Mouse (Mus musculus) regulatory T cell (primary cell): ENCODE results near the gene Oas1f.
"Not testable (repeated sequence)": the region's sequence is repeated elsewhere in the genome, so short reads cannot be mapped to it uniquely, and the experiment has no call there.

Experiments used
- in situ Hi-C: fragments of 300-600 bp; cut with MboI, MseI; formaldehyde crosslinking; loops from one replicate; pipeline ENCODE4 v1.15.1; 2025; ENCODE audit warnings: high pct_unique_total_duplicates

Gene Oas1f

GRCm38 (mm10) chr5:120847067-120847466 is at the start of gene Oas1f:
Oas1f (plus strand) TSS chr5:120847367.
- in situ Hi-C loops = no loop called here

GRCm38 (mm10) chr5:120798147-120798546 is 49.0 kb upstream of the Oas1f start:
- in situ Hi-C loops = not testable (repeated sequence)

DNA sequence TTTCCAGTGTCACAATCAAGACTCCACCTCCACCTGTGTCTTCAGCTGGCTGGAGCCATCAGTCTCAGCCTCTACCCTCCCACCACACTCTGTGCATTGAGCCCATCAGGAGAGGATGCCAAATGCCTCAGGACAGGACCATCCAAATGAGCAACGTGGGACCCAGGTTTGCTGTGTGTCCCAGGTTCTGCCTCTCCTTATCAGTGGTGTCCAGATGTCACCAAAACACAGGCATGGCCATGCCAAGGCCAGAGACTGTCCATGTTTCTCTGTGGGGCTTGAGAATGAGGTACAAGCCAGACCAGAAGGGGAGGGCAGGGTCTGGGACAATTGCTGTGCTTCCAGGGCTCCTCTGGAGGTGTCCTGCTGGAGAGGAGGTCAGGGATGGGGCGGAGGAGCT is 48.2 kb upstream of the Oas1f start:
- in situ Hi-C loops = not testable (repeated sequence)

DNA sequence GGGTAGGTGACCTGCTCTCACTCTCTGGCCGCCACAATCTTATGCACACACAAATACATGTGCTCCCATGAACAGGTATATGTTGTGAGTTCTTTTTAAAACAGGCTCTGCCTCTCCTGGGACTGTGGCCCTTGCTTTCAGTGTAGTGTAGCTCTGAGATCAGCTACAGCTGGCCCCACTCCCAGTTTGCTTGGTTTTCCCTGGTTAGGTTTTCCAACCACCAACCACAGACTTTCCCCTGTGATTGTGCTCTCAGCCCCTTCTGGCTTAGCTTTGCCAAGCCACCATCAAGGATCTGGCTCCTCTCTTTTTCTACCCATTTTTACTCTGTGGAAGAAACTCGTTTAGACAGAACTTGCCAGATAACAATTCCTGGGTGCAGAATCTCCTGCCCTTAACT is 43.6 kb upstream of the Oas1f start:
- in situ Hi-C loops = loop anchor here (5.0 kb wide), 1 partner anchor 39 kb away; no protein-coding TSS in a partner anchor

- in situ Hi-C loops = no loop called here
Measured at GRCm38 (mm10) chr5:120806458-120806857, 40.7 kb upstream of the Oas1f start.

- in situ Hi-C loops = no loop called here
Measured at GRCm38 (mm10) chr5:120809171-120809570, 38.0 kb upstream of the Oas1f start.

DNA sequence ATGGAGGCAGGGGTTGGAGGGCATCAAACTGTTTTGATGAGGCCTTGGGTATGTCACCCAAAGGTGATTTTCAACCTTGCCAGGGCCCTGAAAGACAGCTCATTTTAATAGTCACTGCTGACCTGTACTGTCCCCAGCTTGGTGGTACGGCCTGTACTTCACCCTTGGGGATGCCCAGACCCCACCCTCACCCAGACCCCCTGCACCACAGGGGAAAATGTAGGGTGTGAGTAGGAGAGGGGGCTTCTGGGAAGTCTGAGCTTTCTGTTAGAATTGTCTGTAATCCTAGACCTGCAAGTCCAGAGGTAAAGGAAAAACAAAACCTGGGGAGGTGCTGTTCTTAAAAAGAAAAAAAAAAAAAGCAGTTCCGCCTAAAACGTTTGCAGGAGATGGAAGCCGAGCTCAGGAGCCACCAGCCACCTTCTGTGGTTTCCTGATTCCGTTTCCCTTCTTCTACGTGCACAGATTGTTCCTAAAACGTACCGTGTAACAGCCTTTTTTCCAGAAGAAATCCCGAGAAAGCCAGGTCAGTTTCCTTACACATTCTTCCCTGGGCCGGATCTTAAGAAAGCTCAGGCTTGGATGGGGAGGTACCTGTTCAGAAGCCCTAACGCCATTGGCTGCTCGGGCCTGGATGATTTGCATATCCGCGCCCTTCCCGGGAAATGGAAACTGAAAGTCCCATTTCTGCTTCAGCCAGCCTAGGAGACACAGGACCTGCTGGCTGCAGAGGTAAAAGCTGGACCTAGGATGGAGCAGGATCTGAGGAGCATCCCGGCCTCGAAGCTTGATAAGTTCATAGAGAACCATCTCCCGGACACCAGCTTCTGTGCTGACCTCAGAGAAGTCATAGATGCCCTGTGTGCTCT is 35.0 kb upstream of the Oas1f start, which contains the start of gene Oas1c:
TSS of gene Oas1c (minus strand) at position 564 of the 869 bp plus-strand sequence.
- in situ Hi-C loops = no loop called here

GRCm38 (mm10) chr5:120813023-120813422 is 34.1 kb upstream of the Oas1f start:
- in situ Hi-C loops = no loop called here

DNA sequence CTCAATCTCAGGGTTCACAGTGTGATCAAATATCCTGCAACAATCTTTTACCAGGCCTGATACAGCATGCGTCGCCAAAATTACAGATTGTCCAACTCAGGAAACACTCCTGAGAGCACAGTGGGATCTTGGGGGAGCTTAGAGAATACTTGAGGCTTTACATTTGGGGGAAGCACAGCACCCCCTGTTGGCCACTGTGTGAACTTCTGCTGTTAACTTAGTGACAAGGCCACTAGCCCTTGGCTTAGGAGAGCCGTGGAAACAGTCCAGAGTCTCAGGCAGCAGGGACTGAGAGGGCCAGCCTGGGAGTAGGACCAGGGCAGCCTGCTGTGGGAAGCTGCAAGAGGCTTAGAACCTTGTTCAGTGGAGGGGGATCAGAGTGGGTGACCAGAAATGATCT is 31.2 kb upstream of the Oas1f start:
- in situ Hi-C loops = no loop called here

- in situ Hi-C loops = no loop called here
Measured at GRCm38 (mm10) chr5:120818999-120819398, 28.2 kb upstream of the Oas1f start.

DNA sequence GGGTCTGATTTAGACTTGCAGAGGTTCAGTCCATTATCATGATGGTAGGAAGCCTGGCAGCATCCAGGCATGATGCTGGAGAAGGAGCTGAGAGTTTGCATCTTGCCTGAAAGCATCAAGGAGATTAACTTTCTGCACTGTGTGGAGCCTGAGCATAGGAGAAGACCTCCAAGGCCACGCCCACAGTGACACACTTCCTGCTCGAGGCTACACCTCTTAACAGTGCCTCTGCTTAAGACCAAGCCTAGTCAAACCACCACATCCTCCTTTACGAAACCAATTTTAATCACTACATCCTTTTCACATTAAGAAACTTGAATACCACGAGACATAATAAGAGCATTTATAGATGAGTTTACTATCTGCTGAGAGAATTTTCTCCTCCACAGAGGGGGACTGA is 16.1 kb upstream of the Oas1f start:
- in situ Hi-C loops = no loop called here

GRCm38 (mm10) chr5:120833335-120834280 is 13.6 kb upstream of the Oas1f start:
- in situ Hi-C loops = no loop called here

GRCm38 (mm10) chr5:120836731-120837585 is 10.2 kb upstream of the Oas1f start:
- in situ Hi-C loops = no loop called here

GRCm38 (mm10) chr5:120844713-120845112 is 2.5 kb upstream of the Oas1f start:
- in situ Hi-C loops = loop anchor here (5.0 kb wide), 1 partner anchor 42 kb away; no protein-coding TSS in a partner anchor

- in situ Hi-C loops = no loop called here
Measured at GRCm38 (mm10) chr5:120849601-120850136, 2.5 kb downstream of the Oas1f start.

GRCm38 (mm10) chr5:120859241-120859640 is 12.1 kb downstream of the Oas1f start:
- in situ Hi-C loops = no loop called here

GRCm38 (mm10) chr5:120861121-120861520 is 14.0 kb downstream of the Oas1f start, which contains the start of gene Oas1h:
Oas1h (plus strand) TSS chr5:120861421.
- in situ Hi-C loops = no loop called here

GRCm38 (mm10) chr5:120865336-120865860 is 18.2 kb downstream of the Oas1f start:
- in situ Hi-C loops = no loop called here

- in situ Hi-C loops = no loop called here
Measured at GRCm38 (mm10) chr5:120869436-120870015, 22.4 kb downstream of the Oas1f start.

DNA sequence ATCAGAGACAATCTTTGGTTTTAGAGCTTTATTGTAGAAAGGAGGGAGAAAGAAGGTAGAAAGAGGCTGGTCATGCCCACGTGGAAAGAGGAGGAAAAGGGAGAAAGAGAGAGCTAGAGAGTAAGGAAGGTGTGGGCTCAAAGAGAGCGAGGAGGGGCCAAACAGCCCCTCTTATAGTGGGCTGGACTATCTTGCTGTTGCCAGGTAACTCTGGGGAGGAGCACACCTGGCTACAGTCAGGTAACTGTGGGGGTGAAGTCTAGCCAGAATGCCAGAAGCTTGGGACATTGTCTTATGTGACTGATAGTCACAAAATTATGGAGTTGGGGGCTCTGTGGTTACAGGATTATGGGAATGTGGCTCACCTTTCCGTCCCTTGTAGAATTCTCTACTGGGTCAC is 22.9 kb downstream of the Oas1f start:
- in situ Hi-C loops = no loop called here
